Mouse (Mus musculus): ENCODE measurements around the gene Tex45.

Gene Tex45

GRCm38 (mm10) chr8:3536053-3536841 lies 65.6 kb downstream of the Tex45 start:
- no peak for DNase-seq (ENCODE audit: low spot score in 2 of 2)
